Mouse (Mus musculus): Measurements from ENCODE around the gene Gm3336.

Gene Gm3336

GRCm38 (mm10) chr8:70747211-70747890 lies 29.0 kb downstream of the Gm3336 start:
- no peak for DNase-seq (ENCODE audit: low spot score)

GRCm38 (mm10) chr8:70748246-70749096 lies 30.1 kb downstream of the Gm3336 start:
- DNase-seq (ENCODE audit: low spot score): no peak

GRCm38 (mm10) chr8:70749097-70749674 lies 30.8 kb downstream of the Gm3336 start:
- DNase-seq (ENCODE audit: low spot score): no peak

DNA sequence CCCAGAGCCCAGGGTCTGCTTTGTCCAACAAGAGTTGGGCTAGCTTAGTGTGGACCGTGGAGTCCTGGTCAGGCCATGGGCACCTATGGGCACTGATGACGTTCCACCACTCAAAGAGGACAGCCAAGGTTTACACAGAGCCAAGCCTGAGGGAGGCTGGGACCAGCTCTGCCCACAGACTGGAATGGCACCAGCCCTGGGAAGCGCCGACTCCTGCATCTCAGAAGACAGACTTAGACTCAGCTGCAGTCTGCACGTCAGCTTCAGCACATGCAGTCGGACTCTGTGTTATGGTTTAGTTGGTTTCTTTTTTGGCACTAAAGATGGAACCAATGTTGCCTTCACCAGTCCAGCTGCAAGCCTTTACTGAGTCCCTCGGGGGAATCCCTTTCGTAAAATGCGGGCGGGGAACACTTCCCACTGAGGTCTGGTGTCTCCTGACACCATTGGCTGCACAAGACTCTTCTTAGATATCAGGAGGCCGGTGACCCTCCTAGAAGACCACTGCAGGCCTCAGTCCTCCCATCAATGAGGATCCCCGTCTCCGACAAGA lies 31.9 kb downstream of the Gm3336 start:
- no peak for DNase-seq (ENCODE audit: low spot score)

GRCm38 (mm10) chr8:70752000-70752764 lies 33.8 kb downstream of the Gm3336 start:
- no peak for DNase-seq (ENCODE audit: low spot score)

GRCm38 (mm10) chr8:70753151-70753550 lies 34.8 kb downstream of the Gm3336 start:
- peak; percentile 28 for DNase-seq (ENCODE audit: low spot score)

- peak; percentile 90 for DNase-seq (ENCODE audit: low spot score)
These were observed 35.9 kb downstream of the Gm3336 start, which contains the start of gene Rab3a for GRCm38 (mm10) chr8:70754043-70754870. TSS of gene Rab3a (plus strand) at chr8:70754679.

- no peak for DNase-seq (ENCODE audit: low spot score)
These were observed 36.7 kb downstream of the Gm3336 start for GRCm38 (mm10) chr8:70754871-70755660.

GRCm38 (mm10) chr8:70755661-70756475 lies 37.5 kb downstream of the Gm3336 start:
- no peak for DNase-seq (ENCODE audit: low spot score)

- DNase-seq (ENCODE audit: low spot score): no peak
These were observed 38.2 kb downstream of the Gm3336 start for GRCm38 (mm10) chr8:70756476-70757040.

DNA sequence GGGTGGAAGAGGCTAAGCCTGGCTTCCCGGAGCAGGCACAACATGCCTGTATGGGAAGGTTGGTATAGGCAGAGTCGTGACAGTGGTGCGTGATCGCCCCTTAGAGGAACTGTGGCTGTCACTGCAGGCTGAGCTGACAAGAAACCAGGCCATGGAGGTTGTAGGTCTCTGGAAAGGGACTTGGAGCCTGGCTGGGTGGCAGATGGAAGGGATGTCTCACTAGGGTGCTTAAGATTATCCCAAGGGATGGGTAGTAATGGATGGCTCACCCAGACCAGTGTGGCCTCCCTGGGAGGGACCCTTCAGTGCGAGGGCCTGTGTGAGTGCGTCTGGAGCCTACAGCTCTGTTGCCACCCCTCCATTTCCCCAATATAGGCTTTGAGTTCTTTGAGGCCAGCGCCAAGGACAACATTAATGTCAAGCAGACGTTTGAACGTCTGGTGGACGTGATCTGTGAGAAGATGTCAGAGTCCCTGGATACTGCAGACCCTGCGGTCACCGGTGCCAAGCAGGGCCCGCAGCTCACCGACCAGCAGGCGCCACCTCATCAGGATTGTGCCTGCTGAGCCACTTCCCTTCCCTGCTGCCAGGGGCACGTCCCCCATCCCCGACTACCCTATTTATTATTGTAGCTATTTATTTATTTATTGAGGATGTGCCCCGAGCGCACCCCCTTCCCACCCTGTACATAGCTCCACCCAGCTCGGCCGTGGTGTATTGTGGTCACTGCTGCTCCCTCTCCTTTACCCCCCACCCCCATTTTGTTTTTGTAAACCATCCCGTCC lies 39.4 kb downstream of the Gm3336 start:
- DNase-seq (ENCODE audit: low spot score): no peak

GRCm38 (mm10) chr8:70758308-70758615 lies 39.9 kb downstream of the Gm3336 start:
- no peak for DNase-seq (ENCODE audit: low spot score)

- no peak for DNase-seq (ENCODE audit: low spot score)
These were observed 40.5 kb downstream of the Gm3336 start for GRCm38 (mm10) chr8:70758616-70759561.

DNA sequence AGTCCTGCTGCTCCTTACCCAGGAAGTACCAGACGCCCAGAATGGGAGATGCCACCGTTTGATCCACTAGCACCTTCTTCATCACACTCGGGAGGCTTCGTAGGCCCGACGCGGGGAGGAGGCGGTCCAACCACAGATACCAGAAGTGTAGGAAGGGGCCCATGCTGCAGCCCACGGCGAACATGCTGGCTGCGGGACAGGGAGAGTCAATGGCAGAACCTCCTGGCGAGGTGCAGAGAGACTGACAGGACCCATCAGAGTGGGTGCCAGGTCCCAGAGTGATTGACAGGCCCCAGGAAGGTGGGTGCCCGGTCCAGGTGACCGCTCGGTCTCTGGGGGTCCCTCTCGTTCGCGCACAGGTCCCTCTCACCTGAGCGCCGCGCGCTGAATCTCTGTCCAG lies 42.0 kb downstream of the Gm3336 start:
- DNase-seq (ENCODE audit: low spot score): no peak

DNA sequence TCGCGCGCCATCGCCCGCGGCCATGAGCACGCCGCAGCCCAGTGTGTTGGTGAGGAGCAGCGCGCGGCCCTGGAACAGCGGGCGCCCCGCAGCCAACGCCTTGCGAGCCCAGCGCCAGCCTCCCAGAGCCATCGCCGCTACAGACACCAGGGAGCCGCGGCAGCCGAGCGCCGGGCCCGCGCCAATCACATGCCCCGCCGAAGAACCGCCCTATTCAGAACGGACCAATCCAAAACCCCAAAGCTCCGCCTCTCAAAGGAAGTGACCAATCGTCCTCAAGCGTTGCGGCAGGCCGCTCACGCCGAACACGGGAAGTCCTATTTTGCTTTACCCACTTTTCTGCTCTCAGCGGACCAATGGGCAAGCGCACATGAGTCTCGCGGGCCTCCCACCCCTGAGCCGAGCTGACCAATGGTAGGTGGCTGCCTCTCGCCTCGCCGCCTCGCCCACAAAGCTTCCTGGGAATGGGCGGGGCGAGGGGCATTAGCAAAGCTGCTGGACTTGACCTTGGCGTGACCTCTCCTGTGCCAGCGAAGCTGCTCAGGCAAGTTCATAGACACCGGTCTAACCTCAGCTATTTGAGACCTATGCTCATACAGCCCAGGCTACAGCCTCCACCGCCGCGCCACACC lies 42.5 kb downstream of the Gm3336 start, which contains the start of gene Mpv17l2:
Gene Mpv17l2 (minus strand): TSS at position 172 of the 632 bp plus-strand sequence.
- peak; percentile 87 for DNase-seq (ENCODE audit: low spot score)

DNA sequence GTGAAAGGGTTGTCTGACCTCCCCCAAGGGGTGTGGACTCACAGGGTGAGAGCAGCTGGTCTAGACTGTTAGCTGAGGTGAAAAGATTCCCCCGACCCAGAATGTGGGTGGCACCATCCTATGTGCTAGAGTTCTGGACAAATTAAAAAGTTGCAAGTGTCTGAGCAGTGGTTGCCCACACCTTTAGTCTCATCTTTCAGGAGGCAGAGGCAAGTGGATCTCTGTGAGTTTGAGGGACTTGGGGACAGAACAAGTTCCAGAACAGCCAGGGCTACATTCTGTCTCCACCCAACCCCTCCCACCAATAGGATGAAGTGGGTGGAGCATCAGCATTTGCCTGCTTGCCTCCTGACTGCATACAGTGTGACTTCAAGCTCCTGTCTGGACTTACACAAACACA lies 43.8 kb downstream of the Gm3336 start:
- no peak for DNase-seq (ENCODE audit: low spot score)

DNA sequence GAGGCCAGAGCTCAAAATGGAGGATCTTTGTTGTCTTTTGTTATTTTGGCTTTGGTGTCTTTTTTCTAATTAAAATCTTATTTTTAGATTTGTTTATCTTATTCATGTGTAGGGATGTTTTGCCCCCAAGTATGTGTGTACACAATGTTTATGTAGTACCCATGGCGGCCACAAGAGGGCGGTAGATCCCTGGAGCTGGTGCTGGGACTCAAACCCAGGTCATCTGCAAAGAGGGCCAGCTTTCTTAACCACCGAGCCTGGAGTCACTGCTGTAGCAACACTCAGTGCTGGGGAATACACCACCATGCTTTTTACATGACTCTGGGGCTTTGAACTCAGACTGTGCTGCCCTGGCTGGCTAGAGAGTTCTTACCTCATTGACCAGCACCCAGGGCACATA lies 45.0 kb downstream of the Gm3336 start:
- no peak for DNase-seq (ENCODE audit: low spot score)

All from ovary, postnatal 14 days (tissue).